Mouse (Mus musculus) retina, postnatal 1 day (tissue): Measurements from ENCODE around the gene Nprl3.
"Not testable (repeated sequence)": the region's sequence is repeated elsewhere in the genome, so short reads cannot be mapped to it uniquely, and the experiment has no call there.

Experiments
- DNase-seq: peaks from one replicate; pipeline ENCODE4 v3.0.0-alpha.2; 2012

Nprl3 gene

DNA sequence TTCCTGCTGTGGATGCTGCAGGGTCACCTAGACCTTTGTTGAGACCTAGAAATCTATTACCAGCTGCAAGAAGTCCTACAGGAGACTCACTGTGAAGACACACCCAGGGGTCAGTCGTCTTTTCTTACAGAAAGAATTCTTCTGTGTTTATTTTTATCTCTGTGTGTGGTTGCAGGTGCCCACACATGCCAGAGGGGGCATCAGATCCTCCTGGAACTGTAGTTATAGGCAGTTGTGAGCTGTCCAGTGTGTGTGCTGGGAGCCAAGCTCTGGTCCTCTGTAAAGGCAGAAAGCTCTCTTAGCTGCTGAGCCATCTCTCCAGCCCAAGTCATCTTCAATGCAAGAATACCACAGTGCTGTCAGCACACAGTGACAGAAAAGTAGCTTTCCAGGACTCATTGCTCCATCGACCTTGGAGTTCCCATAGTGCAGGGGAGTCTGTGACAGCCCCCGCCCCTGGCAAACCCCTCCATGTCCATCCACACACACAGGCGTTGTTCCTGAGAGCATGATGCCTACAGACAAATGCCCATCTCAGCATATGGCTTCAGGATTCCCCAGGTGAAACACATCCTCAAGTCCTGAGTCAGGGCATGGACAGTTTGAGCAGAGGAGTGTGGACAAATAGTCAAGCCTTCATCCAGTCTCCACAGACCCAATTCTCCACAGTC is 44.1 kb downstream of the Nprl3 start:
- no peak for DNase-seq

- peak; percentile 64 for DNase-seq
These were observed 44.8 kb downstream of the Nprl3 start for GRCm38 (mm10) chr11:32222570-32223194.

GRCm38 (mm10) chr11:32221951-32222409 is 45.5 kb downstream of the Nprl3 start, which contains the start of gene Rhbdf1:
Gene Rhbdf1 (minus strand): TSS chr11:32222300.
- peak; percentile 68 for DNase-seq

GRCm38 (mm10) chr11:32221225-32221950 is 46.1 kb downstream of the Nprl3 start:
- DNase-seq = peak; percentile 73

GRCm38 (mm10) chr11:32220607-32221224 is 46.8 kb downstream of the Nprl3 start:
- no peak for DNase-seq

DNA sequence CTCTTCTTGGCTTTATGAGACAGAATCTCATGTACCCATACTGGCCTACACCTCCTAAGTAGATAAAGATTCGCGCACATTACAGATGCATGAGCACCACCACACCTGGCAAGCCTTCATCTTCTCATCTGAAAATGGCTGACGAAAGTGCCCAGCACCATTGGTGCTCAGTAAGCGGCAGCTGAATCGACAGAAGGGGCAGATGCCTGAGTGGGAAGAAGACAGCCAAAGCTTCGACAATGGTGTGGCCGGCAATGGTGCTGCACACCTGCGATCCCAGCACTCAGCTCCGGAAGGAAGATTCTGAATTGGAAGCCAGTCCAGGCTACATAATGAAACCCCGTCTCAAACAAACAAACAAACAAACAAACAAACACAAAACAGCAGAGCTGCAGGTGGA is 48.2 kb downstream of the Nprl3 start:
- no peak for DNase-seq

DNA sequence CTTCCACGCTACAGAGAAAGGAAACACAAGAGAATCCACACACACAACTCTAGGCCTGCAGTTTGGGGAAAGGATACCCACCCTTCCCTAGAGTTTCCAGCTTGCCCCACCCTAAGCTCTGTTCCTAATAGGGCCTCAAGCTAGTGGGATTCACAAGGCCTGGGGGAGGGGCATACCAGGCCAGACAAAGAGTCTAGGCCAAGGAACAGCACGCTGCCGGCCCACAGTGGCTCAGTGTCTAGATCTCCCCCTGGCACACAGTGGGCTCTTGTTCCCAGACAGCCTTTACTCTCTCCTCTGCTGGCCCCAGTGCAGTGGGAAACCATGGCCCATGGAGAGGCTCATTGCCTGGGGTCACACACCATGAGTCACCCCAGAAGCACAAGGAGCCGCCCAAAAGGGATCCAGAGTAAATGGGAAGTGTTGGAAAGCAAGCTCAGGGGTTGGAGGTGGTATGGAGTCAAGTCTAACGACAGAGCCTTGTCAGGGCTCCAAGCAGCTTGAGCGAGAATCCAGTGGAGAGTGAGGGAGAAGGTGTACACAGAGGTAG is 48.9 kb downstream of the Nprl3 start:
- DNase-seq = peak; percentile 55

GRCm38 (mm10) chr11:32216851-32217250 is 50.7 kb downstream of the Nprl3 start:
- DNase-seq = peak; percentile 90

DNA sequence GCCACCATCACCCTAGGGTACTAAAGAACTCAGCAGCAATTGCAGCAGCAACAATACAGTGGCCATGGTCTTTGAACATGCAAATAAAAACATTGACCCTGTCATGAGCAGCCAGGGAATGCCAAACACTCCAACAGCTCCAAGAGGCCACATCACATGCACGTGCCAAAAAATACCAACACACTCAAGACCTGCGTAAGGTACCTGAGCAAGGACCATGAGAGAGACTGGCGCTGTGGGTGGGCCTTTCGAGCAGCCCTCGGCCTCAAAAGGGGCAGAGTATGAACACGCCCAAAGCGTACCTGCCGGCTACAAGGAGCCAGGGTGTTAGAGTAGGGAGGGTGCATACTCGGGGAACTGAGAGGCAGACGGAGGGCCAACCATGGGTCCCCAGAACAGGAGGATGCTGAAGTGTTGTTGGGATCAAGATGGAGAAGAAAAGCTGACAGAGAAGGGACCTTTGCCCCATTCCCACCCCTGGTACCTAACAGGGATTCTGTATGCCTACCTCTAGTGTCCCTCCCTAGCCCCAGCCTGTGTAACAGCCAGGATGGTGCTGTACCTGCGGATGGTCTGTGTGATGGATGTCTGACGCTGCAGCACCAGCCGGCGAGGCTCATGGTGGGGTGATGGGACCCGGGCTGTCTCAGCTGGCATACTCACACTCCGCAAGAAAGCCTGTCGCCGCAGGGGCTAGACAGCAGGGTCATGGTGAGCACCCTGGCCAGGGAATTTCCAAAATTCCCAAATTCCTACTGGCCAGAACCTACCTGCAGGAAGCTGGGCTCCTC is 51.9 kb downstream of the Nprl3 start:
- DNase-seq = no peak

GRCm38 (mm10) chr11:32210623-32211022 is 56.9 kb downstream of the Nprl3 start:
- no peak for DNase-seq

- DNase-seq = peak; percentile 99
These were observed 62.2 kb downstream of the Nprl3 start, which contains the start of gene Snrnp25 for GRCm38 (mm10) chr11:32205058-32205873. Gene Snrnp25 (plus strand): TSS chr11:32205415.

DNA sequence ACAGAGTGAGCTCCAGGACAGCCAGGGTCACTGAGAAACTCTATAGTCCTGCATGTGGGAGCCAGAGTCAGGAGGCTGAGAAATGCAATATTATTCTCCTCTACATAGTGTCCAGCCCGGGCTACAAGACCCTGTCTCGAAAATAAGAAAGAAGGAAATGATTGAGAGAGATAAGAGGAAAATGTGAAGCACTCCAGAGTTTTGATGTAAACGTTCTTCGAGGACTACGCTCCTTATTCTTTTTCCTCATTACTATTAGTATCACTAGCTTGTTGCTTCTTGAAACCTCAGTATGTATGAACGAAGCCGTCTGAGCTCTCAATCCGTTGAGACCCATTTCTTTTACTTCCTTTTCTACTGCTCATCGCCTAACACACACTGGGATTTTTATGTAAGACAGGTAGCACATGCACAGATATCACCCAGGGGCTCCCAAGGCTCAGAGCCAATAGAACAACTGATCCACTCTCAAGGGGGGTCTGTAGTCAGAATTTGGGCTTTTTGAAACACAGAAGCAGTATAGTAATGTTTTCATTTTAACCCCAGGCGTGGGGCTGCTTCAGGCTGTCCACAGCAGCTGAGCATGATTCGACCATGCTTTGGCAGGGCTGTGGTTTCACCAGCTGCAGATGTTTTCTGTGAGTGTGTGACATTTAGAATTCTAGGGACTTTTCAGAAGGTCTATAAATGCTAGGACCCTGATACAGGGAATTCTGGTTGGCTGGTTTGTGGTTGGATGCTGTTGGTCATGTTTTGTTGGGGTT is 65.4 kb downstream of the Nprl3 start:
- DNase-seq = no peak

- not testable (repeated sequence) for DNase-seq
These were observed 66.5 kb downstream of the Nprl3 start for GRCm38 (mm10) chr11:32200992-32201391.

- DNase-seq = no peak
These were observed 67.4 kb downstream of the Nprl3 start, which contains the start of gene Il9r for GRCm38 (mm10) chr11:32200075-32200601. Gene Il9r (minus strand): TSS chr11:32200279.

DNA sequence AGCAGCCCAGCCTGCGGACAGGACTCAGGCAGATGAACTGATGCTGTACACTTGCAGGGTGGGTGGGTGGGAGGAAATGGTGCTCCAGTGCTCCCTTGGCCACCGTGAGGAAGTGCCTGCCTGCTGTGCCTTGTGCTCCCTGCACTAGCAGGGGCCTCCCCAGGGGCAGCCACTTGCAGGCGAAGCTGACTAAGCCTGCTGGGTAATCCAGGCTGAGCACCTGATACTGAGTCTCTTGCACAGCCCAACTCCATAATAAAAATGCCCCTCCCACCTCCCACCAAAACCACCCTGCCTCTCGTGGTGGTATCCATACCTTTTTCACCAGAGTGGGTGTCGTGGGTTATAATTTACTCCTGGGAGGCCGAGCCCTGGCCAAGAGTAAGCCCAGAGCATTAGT is 68.3 kb downstream of the Nprl3 start:
- no peak for DNase-seq

DNA sequence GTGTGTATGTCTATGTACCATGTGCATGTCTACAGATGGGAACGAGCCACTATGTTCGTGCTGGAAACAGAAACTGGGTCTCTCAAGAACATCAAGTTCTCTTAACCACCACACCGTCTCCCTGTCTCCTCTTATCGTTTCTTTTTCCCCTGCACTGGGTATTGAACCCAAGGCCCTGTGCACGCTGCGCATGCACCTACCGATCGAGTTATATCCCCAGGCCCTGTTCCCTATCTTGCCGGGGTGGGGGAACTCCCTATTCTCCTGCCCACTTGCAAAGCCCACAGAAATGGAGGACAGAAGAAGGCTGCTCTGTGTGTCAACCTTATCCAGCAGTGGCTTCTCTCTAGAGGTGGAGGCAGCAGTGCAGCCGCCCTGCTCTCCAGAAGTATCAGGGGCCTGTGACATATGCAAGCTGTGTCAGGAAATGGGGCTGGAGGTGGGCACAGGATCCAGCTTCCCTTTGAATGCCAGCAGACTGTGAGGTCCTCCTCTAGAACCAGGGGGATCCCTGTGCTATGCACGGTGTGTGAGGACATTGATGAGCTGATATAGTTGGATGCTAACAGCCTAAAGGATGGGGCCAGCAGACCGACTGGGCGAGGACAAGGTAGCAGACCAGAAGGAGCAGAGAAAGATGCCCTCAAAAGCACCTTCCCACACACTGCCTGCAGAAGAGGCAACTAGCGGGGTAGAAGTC is 69.1 kb downstream of the Nprl3 start:
- DNase-seq = no peak

GRCm38 (mm10) chr11:32197766-32198165 is 69.7 kb downstream of the Nprl3 start:
- DNase-seq = no peak

DNA sequence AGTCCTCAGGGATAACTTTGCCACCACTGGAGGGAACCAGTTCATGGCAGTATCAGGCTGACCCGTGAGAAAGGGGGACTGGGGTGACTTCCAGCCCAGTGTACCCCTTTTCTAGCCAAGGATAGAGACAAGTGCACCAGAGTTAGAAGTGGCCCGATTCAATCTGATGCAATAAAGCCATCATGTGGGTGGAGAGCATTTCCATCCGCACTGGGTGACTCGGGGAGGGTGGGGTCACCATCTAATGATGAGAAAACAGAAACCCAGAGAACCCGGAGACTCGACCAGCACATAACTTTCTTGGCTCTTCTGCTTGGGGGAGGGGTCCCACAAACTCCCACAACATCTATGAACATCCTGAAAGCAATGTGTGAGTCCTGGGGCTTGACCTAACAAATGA is 70.8 kb downstream of the Nprl3 start:
- DNase-seq = no peak

GRCm38 (mm10) chr11:32195867-32196540 is 71.5 kb downstream of the Nprl3 start:
- DNase-seq = no peak
